Mouse (Mus musculus) lung, embryonic 16.5 days (tissue): ENCODE data around the gene Shpk. TPM values are rescaled to one million over a fixed set of nuclear protein-coding genes. Genes with fewer than 3 reads are reported as not detected.

Source experiments
- ATAC-seq: fragments of 200-750 bp; cut with Nextera tagmentation; 2 replicates; pipeline ENCODE4 v1.8.0; 2017; ENCODE audit warnings: low read depth, mild to moderate bottlenecking, moderate library complexity
- H3K27ac ChIP-seq: fragments of 300-500 bp; sonication (generic); 2 replicates; pipeline ENCODE4 v1.5.1; 2014; ENCODE audit warnings: mild to moderate bottlenecking, control low read depth, low read length
- H3K27me3 ChIP-seq: fragments of 300-500 bp; sonication (generic); 2 replicates; pipeline ENCODE4 v1.6.1; 2014; ENCODE audit warnings: low read depth, low read length, mixed read lengths; ENCODE audit not compliant: control insufficient read depth, insufficient read depth
- H3K36me3 ChIP-seq: fragments of 300-500 bp; sonication (generic); 2 replicates; pipeline ENCODE4 v1.6.1; 2014; ENCODE audit warnings: low read length; ENCODE audit not compliant: control insufficient read depth, insufficient read depth
- H3K4me1 ChIP-seq: fragments of 300-500 bp; sonication (generic); replicated peaks from 2 replicates; pipeline ENCODE4 v1.6.1; 2014; ENCODE audit warnings: low read length, mixed read lengths; ENCODE audit not compliant: control insufficient read depth, insufficient read depth
- H3K4me2 ChIP-seq: fragments of 300-500 bp; sonication (generic); 2 replicates; pipeline ENCODE4 v1.6.1; 2014; ENCODE audit warnings: low read depth, low read length, control low read depth
- H3K4me3 ChIP-seq: fragments of 300-500 bp; sonication (generic); 2 replicates; pipeline ENCODE4 v1.5.1; 2014; ENCODE audit warnings: mild to moderate bottlenecking, low read length, control low read depth
- H3K9ac ChIP-seq: fragments of 300-500 bp; sonication (generic); 2 replicates; pipeline ENCODE4 v1.6.1; 2014; ENCODE audit warnings: low read length, control low read depth
- H3K9me3 ChIP-seq: fragments of 300-500 bp; sonication (generic); 2 replicates; pipeline ENCODE4 v1.6.1; 2016; ENCODE audit warnings: low read length; ENCODE audit not compliant: control insufficient read depth
- WGBS: fragments of 180-500 bp; shearing (Covaris S2); extraction: QIAGEN DNeasy Blood & Tissue Kit; methylation state at CpG from one replicate; pipeline ENCODE4 v1.1.7; 2014; 5-methylcytosine and 5-hydroxymethylcytosine counted together
- polyA plus RNA-seq: library from polyadenylated mRNA; unstranded; fragments of >200 nt; fragmentation: Nextera tagmentation; extraction: Ambion mirVana; gene quantifications from 2 replicates; pipeline ENCODE4 v1.2.1, GENCODE M21; 2015

Shpk gene
- polyA plus RNA-seq: 1.6 and 2.3 TPM in 2 replicates

DNA sequence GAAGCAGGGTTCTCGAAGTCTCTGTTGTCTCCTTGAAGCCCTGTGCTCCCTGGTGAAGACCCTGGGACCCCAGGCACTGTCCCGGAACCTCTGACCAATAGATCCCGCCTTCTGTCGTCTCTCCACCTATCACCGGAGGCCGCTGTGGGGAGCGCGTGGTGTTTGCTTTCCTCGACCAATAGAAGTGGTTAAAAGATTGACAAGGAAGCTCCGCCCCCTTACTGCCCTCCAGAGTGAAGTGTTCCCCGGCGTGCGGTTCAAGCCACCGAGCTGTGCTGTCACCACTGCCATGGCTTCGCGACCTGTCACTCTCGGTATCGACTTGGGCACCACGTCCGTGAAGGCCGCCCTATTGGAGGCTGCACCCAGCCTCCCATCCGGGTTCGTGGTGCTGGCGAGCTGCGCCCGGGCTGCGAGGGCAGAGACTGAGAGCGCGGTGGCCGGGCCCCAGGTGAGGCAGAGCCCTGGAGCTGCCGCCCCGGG is at the start of gene Shpk:
Shpk (plus strand) TSS at position 231 of the 483 bp plus-strand sequence.
- H3K4me1 ChIP-seq: peaks cover 12% of the 10 kb centered on the region
- H3K4me2 ChIP-seq: peak within 1 kb of the TSS; percentile 90
- no peaks in the 10 kb centered on the region for H3K27me3 ChIP-seq
- under 1% methylated on average over 32 of the region's 32 CpGs for WGBS
- peak within 1 kb of the TSS; percentile 30; the same call in 1 of the 2 replicates for H3K27ac ChIP-seq
- peak within 1 kb of the TSS; percentile 64 for H3K4me3 ChIP-seq
- peak; percentile 98 for ATAC-seq
- no peaks in the 10 kb centered on the region for H3K9me3 ChIP-seq
- H3K9ac ChIP-seq: peak within 1 kb of the TSS; percentile 88
- H3K36me3 ChIP-seq: peaks cover 3% of the 10 kb centered on the region; the same call in 1 of the 2 replicates

DNA sequence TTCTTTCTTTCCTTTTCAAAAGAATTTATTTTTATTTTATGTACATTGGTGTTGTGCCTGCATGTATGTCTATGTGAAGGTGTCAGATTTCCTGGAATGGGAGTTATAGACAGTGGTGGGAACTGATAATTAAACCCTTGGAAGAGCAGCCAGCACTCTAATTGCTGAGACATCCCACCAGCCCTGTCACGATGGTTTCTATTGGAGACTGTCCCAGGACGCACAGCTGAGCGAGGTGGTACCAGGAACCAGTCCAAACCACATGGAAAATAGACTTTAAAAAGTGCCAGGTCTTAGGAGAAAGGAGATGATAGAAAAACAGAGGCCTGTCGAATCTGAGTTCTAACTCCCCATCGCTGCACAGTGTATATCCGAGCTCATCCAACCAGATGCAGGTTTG is 44.2 kb upstream of the Shpk start:
- ATAC-seq: no peak
- Histone ChIP-seq H3K27me3 (peaks cover 13% of the 10 kb centered on the region; the same call in 1 of the 2 replicates), H3K4me3 (no peak overlapping the region), H3K27ac (no peak overlapping the region), H3K4me2 (no peak overlapping the region), H3K9me3 (no peaks in the 10 kb centered on the region), H3K4me1 (0 out of 2 replicates have a peak, but pooled peaks cover 1% of the 10 kb centered on the region), H3K9ac (no peak overlapping the region), H3K36me3 (no peaks in the 10 kb centered on the region)
- WGBS: 69% methylated on average over 6 of the region's 6 CpGs

DNA sequence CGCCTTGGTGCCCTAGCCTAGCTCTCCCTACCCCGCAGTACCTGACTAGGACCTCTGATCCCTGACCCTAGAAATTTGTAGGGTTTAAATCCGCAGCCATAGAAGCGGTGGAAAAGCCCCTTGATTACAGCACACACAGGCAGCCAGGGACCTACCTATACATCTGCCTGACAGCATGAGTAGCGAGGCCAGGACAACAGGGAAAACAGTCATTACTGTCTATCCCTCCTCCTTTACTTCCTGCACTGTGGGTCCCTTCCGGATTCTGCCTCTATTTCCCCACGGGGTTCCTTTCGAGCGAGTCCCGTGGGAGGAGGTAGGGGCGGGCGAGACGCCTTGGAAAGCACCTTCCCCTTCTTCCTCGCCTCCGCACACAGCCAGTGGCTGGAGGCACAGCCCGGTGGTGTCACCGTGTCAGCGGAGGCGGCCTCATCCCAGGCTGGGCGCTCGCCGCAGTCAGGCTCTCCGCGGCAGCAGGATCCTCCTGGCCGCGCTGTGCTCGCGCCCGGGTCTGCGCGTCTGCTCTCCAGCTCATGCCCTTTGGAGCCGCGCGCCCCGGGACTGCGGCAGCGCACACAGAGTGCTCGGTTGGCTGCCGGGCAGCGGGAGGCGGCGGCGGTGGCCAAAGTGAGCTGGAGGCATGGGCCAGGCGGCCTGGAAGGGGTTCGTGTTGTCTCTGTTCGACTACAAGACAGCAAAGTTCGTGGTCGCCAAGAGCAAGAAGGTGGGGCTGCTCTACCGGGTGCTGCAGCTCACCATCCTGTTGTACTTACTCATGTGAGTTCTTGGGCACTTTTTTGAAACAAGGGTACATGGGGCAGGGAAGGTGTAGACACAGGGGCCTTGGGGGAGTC is 39.1 kb upstream of the Shpk start, which contains the start of gene P2rx5:
P2rx5 (plus strand) TSS at position 465 of the 854 bp plus-strand sequence.
- H3K9ac ChIP-seq: peak within 1 kb of the TSS; percentile 63
- H3K4me2 ChIP-seq: peak within 1 kb of the TSS; percentile 88
- H3K27ac ChIP-seq: no peak within 1 kb of the TSS
- peak within 1 kb of the TSS; percentile 48 for H3K4me3 ChIP-seq
- 0 out of 2 replicates have a peak, but pooled peaks cover 7% of the 10 kb centered on the region for H3K4me1 ChIP-seq
- no peaks in the 10 kb centered on the region for H3K9me3 ChIP-seq
- no peaks in the 10 kb centered on the region for H3K36me3 ChIP-seq
- WGBS: 3% methylated on average over 48 of the region's 49 CpGs
- H3K27me3 ChIP-seq: peaks cover 19% of the 10 kb centered on the region; the same call in 1 of the 2 replicates
- peak; percentile 89 for ATAC-seq

DNA sequence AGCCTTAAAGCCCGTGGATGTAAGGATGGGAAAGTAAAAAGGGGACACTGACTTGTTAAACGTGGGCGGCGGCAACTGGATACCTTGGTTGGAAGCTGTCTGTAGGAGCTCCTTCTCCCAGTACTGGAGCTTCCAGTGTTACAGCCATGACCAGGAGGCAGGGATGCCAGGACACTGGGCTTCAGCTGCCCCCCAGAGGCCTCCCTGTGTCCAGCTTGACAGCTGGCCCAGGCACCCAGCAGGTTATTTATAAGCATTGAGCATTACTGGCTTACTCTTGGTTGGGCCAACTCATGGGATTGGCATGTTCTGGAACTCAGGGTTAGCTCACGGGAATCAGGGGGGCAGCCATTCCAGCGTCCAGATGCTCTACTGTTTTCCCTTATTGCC is 38.5 kb upstream of the Shpk start:
- Histone ChIP-seq H3K4me3 (peak overlapping the region; percentile 48), H3K36me3 (no peaks in the 10 kb centered on the region), H3K4me2 (peak overlapping the region; percentile 88), H3K27ac (no peak overlapping the region), H3K27me3 (peaks cover 19% of the 10 kb centered on the region; the same call in 1 of the 2 replicates), H3K9me3 (no peaks in the 10 kb centered on the region), H3K4me1 (0 out of 2 replicates have a peak, but pooled peaks cover 7% of the 10 kb centered on the region), H3K9ac (peak overlapping the region; percentile 63)
- ATAC-seq: peak; percentile 50
- 21% methylated on average over 6 of the region's 6 CpGs for WGBS

DNA sequence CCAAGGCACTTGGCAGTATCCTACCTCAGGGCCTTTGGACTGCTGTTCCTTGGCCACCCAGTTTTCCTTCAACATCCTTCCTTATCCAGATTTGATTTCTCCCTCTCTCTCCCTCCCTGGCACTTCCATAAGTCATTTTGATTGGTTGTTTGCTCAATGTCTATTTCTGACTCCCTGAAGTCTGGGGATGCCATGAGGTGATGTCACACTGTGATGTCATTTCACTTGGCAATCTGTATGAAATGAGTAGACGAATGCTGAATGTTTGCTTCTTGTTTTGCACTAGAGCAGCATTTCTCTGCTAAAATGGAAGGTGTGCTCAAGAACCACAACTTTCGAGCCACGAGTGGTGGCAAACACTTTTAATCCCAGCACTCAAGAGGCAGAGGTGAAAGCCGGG is 37.6 kb upstream of the Shpk start:
- Histone ChIP-seq H3K27ac (no peak overlapping the region), H3K27me3 (peaks cover 19% of the 10 kb centered on the region; the same call in 1 of the 2 replicates), H3K4me3 (no peak overlapping the region), H3K9me3 (no peaks in the 10 kb centered on the region), H3K36me3 (no peaks in the 10 kb centered on the region), H3K9ac (no peak overlapping the region), H3K4me1 (0 out of 2 replicates have a peak, but pooled peaks cover 7% of the 10 kb centered on the region), H3K4me2 (no peak overlapping the region)
- 77% methylated on average over 4 of the region's 4 CpGs for WGBS
- ATAC-seq: no peak

DNA sequence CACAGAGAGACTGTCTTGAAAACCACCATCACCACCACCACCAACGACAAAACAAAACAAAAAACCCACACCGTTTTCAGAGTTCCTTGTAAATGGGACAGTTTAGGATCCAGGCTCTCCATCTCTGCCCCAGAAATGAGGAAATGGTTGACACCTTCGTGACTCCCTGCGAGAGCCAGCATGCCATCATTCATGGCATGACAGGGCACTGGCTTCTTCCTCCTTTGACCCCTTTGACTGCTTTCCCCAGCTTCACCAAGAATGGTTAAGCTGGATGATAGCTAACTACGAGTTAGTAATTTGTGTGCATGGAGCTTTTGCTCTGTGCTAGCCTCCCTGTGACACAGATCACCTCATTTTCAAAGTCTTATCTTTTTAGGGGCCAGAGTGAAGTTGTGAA is 37.0 kb upstream of the Shpk start:
- Histone ChIP-seq H3K9ac (no peak overlapping the region), H3K4me1 (0 out of 2 replicates have a peak, but pooled peaks cover 7% of the 10 kb centered on the region), H3K4me3 (no peak overlapping the region), H3K9me3 (no peaks in the 10 kb centered on the region), H3K27ac (no peak overlapping the region), H3K27me3 (peaks cover 19% of the 10 kb centered on the region; the same call in 1 of the 2 replicates), H3K4me2 (no peak overlapping the region), H3K36me3 (no peaks in the 10 kb centered on the region)
- ATAC-seq: no peak
- 50% methylated on average over 5 of the region's 5 CpGs for WGBS

DNA sequence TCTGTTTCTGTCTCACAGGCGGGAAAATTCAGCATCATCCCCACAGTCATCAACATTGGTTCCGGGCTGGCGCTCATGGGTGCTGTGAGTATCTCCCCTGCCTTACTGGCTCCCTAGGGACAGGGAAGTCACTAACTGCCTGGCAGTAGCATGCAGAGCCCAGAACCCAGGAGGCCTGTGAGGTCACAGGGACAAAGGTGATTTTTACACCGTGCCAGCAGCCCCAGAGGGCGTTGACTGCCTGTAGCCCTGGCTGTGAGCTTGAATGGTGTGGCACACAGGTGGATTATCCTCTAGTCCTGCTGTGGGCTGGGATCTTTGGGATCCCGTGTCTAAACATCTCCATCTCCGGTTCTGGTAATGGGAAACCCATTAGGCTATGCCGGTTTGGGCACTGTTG is 31.2 kb upstream of the Shpk start:
- Histone ChIP-seq H3K27ac (no peak overlapping the region), H3K36me3 (no peaks in the 10 kb centered on the region), H3K4me2 (no peak overlapping the region), H3K4me3 (no peak overlapping the region), H3K9ac (no peak overlapping the region), H3K27me3 (no peaks in the 10 kb centered on the region), H3K4me1 (peaks cover 16% of the 10 kb centered on the region), H3K9me3 (no peaks in the 10 kb centered on the region)
- WGBS: 78% methylated on average over 8 of the region's 8 CpGs
- ATAC-seq: no peak

DNA sequence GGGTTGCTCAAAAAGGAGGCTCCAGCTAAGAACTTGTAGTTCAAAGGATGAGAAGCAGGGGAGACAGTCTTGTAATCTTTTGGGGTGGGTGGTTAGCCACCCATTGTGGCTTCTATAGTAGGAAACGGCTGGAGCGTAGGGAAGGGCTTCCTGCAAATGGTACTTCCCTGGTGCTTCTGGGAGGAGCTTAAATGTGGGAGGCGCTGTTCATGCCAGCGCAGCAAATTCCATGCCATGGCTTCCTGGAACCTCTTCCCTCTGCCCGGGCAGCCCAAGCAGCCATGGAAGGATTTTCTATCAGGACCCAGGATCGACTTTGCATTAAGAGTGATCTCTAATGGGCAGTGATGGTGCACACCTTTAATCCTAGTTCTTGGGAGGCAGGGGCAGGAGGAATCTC is 30.7 kb upstream of the Shpk start:
- peaks cover 19% of the 10 kb centered on the region for H3K4me1 ChIP-seq
- H3K36me3 ChIP-seq: no peaks in the 10 kb centered on the region

DNA sequence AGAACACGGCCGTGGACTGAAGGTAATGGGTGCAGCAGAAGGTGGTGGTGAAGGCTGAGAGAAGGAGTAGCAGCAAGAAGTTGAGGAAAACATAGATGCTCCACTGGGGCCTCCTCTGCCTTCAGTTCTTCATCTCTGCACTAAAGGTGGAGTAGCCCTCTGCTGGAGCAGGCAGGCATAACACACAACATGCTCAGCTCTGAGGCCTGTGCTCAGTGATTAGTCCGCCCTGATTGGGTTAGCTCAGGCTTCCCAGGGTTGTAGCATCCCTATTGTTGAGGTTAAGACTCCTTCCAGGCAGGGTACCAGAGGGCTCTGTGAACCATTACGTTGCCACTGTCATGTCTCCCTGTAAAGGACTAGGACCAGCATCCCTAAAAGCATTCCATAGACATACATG is 30.0 kb upstream of the Shpk start:
- Histone ChIP-seq H3K9me3 (no peaks in the 10 kb centered on the region), H3K27me3 (no peaks in the 10 kb centered on the region), H3K4me2 (no peak overlapping the region), H3K4me1 (peaks cover 19% of the 10 kb centered on the region), H3K27ac (no peak overlapping the region), H3K4me3 (no peak overlapping the region), H3K36me3 (0 out of 2 replicates have a peak, but pooled peaks cover 2% of the 10 kb centered on the region), H3K9ac (no peak overlapping the region)
- WGBS: 43% methylated on average over 4 of the region's 4 CpGs
- no peak for ATAC-seq

More for the DNA sequence above, 30.7 kb upstream of the Shpk start:
- no peak for ATAC-seq
- Histone ChIP-seq H3K4me2 (no peak overlapping the region), H3K9me3 (no peaks in the 10 kb centered on the region), H3K9ac (no peak overlapping the region), H3K4me3 (no peak overlapping the region), H3K27me3 (no peaks in the 10 kb centered on the region), H3K27ac (no peak overlapping the region)
- WGBS: 69% methylated on average over 6 of the region's 6 CpGs
